Mouse (Mus musculus) cerebellum, adult 18-20 months (tissue): Measurements from ENCODE around the gene Slc35c2.

ENCODE experiments used
- DNase-seq, 2 experiments: peaks; one replicate each; pipeline ENCODE4 v3.0.0; 2021

The Slc35c2 gene

GRCm38 (mm10) chr2:165311577-165311976, 23.9 kb upstream of the Slc35c2 start:
- DNase-seq: peak; percentile 98 to 99

- DNase-seq: peak in 1 of 2 experiments; percentile 46
Measured at GRCm38 (mm10) chr2:165310818-165311425, 23.3 kb upstream of the Slc35c2 start.

GRCm38 (mm10) chr2:165307801-165308200, 20.1 kb upstream of the Slc35c2 start:
- DNase-seq: no peak

- DNase-seq: no peak
Measured at GRCm38 (mm10) chr2:165305438-165305837, 17.8 kb upstream of the Slc35c2 start.

- no peak for DNase-seq
Measured at GRCm38 (mm10) chr2:165304819-165305218, 17.1 kb upstream of the Slc35c2 start.

GRCm38 (mm10) chr2:165303354-165304012, 15.8 kb upstream of the Slc35c2 start:
- peak; percentile 55 to 63 for DNase-seq

- no peak for DNase-seq
Measured at GRCm38 (mm10) chr2:165301409-165301808, 13.7 kb upstream of the Slc35c2 start.

- no peak for DNase-seq
Measured at GRCm38 (mm10) chr2:165300885-165301284, 13.2 kb upstream of the Slc35c2 start.

- DNase-seq: peak in 1 of 2 experiments; percentile 53
Measured at GRCm38 (mm10) chr2:165300424-165300823, 12.8 kb upstream of the Slc35c2 start.

GRCm38 (mm10) chr2:165297429-165297828, 9.8 kb upstream of the Slc35c2 start:
- no peak for DNase-seq

- DNase-seq: no peak
Measured at GRCm38 (mm10) chr2:165296571-165296970, 8.9 kb upstream of the Slc35c2 start.

- peak; percentile 88 to 91 for DNase-seq
Measured at GRCm38 (mm10) chr2:165288315-165289031, 804 bp upstream of the Slc35c2 start.

- peak; percentile 47 to 51 for DNase-seq
Measured at GRCm38 (mm10) chr2:165286361-165287201, 1.1 kb downstream of the Slc35c2 start.

- no peak for DNase-seq
Measured at GRCm38 (mm10) chr2:165285621-165286020, 2.0 kb downstream of the Slc35c2 start.

- DNase-seq: no peak
Measured at GRCm38 (mm10) chr2:165285034-165285433, 2.6 kb downstream of the Slc35c2 start.

GRCm38 (mm10) chr2:165284377-165284776, 3.3 kb downstream of the Slc35c2 start:
- no peak for DNase-seq

- DNase-seq: no peak
Measured at GRCm38 (mm10) chr2:165283644-165284043, 4.0 kb downstream of the Slc35c2 start.

GRCm38 (mm10) chr2:165281779-165282311, 5.8 kb downstream of the Slc35c2 start:
- peak; percentile 64 to 70 for DNase-seq

GRCm38 (mm10) chr2:165279351-165279750, 8.3 kb downstream of the Slc35c2 start:
- DNase-seq: no peak

GRCm38 (mm10) chr2:165277188-165277740, 10.4 kb downstream of the Slc35c2 start:
- no peak for DNase-seq

- peak; percentile 92 to 93 for DNase-seq
Measured at GRCm38 (mm10) chr2:165275824-165276223, 11.8 kb downstream of the Slc35c2 start.

- DNase-seq: no peak
Measured at GRCm38 (mm10) chr2:165275124-165275640, 12.5 kb downstream of the Slc35c2 start.
